Mouse (Mus musculus): ENCODE data around the gene Slc16a10.

Gene Slc16a10

DNA sequence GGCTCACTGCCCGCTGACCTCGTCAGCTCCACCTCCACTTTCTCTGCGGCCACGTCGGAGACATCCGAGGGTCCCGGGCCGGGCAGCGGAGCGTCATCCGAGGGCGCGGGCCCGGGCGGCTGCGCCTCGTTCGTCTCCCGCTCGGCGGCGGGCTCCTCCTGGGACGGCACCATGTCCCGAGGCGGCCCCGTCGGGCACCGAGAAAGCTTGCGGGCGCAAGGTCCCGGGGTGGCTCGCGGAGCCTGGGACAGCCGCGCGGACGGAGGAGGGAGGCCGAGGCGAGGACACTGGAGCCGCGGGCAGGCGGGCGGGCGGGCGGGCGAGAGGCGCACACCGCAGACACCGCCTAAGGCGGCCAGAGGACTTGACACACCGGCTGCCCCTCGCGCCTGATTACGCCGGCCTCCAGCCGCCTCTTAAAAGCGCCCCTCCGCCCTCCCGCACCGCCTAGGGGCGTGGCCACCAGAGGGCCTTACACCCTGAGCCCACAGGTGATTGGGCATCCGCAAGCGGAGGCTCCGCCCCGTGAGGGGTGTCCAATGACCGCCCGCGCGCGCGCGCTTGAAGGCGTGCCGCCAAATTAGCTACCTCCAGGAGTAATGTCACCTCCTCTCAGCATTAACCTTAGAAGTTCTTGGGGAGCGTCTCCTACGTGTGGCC, at the start of gene Slc16a10:
Gene Slc16a10, minus strand, starts transcription at position 395 of the 660 bp plus-strand sequence.
- peak; percentile 66 for DNase-seq (ENCODE audit: extremely low spot score, low read depth, low spot score)

DNA sequence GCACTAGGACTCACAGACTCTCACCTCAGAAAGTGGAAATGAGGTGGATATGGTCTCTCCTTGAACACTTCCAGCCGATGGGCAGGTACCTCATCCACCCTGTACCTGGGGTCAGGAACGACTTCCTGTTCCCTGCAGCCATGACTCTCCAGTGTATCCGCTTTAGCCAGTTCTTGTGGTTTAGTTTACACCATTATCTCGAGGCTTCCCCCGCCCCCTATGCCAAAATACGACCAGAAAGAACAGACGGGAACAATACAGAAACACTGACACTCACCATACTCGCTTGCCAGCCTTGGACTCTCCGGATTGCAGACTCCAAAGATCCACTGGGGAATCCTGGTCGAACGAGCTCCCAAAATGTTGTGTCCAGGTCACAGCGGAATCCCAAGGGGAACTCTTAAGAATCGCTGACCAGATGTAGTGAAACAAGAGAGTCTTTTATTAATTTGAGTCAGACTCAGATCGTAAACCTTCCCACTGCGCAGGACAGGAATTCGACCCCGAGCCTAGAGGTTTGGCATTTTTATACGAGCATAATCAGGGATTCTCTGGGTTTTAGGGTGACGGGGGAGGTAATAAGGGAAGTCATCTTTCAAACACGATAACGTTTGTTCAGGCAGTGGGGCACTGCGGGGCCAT, 49.4 kb upstream of the Slc16a10 start:
- peak; percentile 47 for DNase-seq (ENCODE audit: extremely low spot score, low read depth, low spot score)

DNA sequence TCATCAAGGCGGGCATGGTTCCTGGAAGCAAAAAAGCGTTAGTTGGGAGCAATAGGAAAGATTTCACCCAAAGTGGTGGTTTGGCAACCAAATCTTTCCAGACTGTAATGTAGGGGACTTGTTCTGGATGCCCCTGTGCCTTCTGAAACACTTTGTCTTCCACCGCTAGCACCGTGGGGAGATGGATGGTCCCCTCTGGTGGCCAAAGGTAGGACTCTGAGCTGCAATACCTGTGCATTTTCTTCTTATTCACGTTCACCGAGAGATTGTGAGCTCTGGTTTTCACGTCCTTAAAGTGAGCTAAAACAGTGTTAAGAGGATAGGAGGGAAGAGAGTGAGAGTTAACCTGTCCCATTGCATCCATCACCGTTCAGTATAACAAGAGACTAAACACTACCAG, 48.8 kb upstream of the Slc16a10 start:
- no peak for DNase-seq (ENCODE audit: extremely low spot score, low read depth, low spot score)

DNA sequence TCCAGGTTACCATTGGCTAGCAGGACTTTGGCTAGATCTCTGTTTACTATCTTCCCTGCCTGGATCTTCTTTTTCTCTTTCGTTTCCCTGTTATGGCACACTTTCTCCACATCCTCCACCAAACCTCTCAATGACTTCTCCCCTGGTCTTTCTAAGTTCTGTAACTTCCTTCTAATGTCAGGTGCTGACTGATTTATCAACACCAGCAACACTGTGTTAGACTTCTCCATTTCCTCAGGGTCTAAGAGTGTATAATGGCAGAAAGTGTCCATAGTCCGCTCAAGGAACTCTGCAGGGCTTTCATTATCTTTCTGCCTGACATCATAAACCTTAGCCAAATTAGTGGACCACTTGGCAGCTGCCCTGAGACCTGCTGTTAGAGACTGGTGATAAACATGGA, 47.6 kb upstream of the Slc16a10 start:
- DNase-seq (ENCODE audit: extremely low spot score, low read depth, low spot score): no peak

DNA sequence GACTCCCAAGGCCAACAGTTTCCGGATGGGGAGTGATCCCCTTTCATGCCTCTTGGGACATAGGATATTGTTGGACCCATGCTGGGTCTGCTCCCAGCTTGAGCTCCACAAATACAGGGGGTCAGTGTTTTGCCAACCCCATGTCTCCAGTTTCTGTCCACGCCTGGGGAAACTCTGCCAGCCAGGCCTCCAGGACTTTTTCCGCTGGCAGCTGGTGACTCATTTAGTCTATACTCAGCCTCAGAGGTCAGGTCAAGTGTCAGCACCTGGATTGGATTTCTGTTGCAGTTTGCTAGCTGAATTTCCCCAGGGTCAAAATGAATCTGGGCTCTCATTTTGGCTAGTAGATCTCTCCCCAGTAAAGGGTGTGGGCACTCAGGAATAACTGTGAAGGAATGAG, 46.8 kb upstream of the Slc16a10 start:
- DNase-seq (ENCODE audit: extremely low spot score, low read depth, low spot score): no peak

DNA sequence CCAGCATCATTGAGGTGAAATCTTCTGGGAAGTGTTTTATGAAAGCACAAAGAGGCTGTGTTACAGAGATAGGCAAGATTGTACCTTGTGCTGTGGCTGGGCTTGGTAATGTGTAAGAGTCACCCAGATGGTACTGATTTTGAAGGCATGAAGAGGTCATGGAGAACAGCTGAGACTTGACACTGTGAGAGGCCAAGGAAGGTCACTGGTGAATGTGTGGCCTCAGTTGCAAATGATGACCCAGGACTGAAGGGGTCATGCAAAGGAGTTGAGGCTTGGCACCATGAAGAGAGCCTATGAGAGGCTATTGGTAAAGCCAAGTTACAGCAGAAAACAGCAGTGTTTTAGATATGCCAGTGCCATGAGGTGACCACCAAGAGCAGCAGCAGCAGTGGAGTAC, 43.9 kb upstream of the Slc16a10 start:
- no peak for DNase-seq (ENCODE audit: extremely low spot score, low read depth, low spot score)

DNA sequence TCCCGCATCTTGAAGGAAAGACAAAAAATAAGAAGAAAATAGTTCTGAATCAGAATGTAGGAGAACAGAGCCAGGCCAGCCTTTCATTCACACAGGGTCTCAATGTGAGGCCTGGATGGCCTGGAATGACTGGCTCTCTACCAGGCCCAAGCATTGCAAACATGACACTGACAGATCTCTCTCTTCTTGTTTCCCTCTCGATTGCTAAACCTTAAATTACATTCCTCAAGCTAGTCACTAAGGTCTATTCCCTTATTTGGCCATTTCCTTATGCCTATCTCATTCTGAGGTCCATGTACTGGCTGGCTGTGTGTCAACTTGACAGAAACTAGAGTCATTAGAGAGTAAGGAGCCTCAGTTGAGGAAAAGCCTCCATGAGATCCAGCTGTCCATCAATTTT, 38.0 kb upstream of the Slc16a10 start:
- DNase-seq (ENCODE audit: extremely low spot score, low read depth, low spot score): no peak

DNA sequence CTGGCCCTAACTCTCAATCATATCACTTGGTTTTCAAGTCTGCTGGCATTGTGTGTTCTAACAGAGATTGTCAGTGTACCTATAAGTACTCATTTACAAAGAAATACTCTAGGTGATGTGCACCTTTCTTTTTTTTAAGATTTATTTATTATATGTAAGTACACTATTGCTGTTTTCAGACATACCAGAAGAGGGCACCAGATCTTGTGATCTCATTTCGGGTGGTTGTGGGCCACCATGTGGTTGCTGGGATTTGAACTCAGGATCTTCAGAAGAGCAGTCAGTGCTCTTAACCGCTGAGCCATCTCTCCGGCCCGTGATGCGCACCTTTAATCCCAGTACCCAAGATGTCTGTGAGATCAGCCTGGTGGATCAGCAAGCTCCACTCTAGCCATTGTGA, 37.1 kb upstream of the Slc16a10 start:
- no peak for DNase-seq (ENCODE audit: extremely low spot score, low read depth, low spot score)

DNA sequence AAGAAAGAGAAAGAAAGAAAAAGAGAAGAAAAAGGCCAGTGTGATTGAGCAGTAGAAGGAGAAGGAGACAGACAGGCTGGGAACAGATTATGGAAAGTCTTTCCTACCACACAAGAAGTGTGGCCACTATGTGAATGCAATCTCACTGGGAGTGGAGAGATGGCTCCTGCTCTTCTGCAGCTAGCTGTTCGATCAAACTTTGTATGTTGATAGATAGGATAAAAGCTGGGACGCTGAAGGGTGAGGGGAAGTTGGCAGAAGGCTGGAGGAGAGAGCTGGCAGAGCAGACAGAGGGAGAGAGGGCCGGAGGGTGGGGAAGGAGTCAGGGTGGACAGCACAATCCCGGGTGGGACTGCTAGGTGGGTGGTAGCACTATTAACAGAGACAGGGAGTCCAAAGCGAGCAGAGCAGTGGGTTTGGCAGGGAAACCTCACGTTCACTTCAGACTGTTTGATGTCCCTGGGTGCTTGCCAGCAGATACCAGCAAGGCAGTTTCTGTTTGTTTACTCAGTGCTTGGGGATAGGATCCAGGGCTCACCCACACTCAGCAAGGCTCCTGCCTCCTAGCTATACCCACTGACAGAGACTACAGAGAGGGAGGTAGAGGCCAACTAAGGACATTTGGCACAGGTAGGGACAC, 35.4 kb upstream of the Slc16a10 start:
- no peak for DNase-seq (ENCODE audit: extremely low spot score, low read depth, low spot score)

DNA sequence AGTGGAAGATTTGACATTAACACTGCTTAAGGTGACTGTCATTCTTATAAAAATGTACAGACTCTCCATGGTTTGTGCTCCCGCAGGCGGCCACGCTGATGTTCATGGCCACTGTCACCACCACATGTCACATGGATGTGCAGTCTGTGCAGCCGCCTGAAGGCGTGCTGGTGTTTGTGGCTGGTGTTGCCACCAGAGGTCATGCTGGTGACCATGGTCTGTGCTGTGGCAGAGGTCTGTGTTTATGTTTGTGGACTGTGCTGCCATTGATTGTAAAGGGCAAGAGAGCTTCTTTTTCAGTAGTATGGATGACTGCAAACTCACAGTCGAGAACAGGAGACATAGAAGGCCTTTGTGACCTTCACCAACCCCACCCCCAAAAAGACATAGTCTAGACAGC, 30.1 kb upstream of the Slc16a10 start:
- no peak for DNase-seq (ENCODE audit: extremely low spot score, low read depth, low spot score)

DNA sequence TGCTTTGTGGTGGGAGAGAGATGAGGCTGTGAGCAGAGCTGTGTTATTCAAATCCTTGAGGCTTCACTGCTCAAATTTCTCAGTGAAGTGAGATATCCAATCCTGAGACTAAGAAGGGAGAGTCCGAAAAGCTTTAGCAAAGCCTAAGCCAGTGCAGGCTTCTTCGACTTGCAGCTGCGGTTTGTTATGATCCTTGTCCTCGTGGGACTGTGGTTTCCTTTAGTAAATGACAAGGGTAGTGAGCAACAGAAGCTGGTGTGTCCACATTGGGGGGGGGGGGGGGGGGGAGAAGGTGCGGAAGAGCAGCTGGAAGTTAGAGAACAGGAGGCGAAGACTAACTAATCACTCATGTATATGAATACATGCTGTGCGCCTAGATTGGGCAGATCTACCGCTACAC, 29.2 kb upstream of the Slc16a10 start:
- no peak for DNase-seq (ENCODE audit: extremely low spot score, low read depth, low spot score)

DNA sequence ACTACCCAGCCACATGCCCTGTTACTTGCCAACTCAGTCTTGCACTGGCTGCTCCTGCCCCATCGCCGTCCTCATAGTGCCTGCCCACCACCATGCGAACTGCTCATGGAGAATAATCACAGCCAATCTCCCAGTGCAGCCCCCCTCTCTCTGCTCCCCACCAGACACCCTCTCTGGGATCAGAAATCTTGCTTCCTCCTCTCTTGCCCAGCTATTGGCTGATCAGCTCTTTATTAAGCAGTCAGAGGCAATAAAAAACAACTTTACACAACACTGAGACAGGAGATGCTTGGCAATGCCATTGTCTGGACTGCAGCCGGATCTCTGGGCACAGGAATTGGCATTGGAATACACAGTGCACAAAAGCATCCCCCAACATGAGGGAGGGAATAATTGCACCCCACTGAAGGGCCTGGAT, 28.1 kb upstream of the Slc16a10 start:
- no peak for DNase-seq (ENCODE audit: extremely low spot score, low read depth, low spot score)

DNA sequence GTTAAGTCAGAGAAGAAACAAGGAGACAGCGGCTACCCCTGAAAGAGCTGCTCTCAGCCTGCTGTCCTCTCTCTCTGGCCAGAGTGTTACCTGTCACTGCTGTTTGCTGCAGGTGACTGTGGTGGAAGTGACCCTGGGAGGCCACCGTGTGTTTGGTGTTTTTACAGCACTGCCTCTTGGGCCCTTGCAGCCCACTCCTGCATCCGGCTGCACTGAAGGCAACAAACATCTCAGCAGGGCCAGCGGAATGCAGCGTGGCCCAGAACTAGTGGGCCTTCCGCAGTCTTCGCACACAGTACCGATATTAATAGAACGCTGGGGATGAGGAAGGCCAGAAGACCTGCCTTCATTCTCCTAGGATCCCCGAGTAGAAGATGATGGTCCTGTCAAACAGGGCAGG, 27.5 kb upstream of the Slc16a10 start:
- DNase-seq (ENCODE audit: extremely low spot score, low read depth, low spot score): no peak

DNA sequence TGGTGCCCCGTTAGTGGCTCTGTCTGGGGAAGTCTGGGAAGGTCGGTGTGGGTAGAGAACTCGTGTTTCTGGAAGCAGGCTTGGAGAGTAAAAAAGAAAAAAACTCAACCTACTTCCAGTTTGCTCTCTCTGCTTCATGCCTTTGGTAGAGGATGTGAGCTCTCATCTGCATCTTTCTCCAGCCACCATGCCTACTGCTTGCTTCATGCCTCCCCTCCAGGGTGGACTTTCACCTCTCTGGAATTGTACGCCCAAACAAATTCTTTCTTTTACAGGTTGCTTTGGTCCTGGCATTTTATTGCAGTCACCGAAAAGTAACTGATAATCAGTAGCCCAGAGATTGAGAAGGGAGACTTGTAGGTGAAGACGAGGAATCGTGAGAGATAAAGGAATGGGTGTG, 27.0 kb upstream of the Slc16a10 start:
- no peak for DNase-seq (ENCODE audit: extremely low spot score, low read depth, low spot score)

DNA sequence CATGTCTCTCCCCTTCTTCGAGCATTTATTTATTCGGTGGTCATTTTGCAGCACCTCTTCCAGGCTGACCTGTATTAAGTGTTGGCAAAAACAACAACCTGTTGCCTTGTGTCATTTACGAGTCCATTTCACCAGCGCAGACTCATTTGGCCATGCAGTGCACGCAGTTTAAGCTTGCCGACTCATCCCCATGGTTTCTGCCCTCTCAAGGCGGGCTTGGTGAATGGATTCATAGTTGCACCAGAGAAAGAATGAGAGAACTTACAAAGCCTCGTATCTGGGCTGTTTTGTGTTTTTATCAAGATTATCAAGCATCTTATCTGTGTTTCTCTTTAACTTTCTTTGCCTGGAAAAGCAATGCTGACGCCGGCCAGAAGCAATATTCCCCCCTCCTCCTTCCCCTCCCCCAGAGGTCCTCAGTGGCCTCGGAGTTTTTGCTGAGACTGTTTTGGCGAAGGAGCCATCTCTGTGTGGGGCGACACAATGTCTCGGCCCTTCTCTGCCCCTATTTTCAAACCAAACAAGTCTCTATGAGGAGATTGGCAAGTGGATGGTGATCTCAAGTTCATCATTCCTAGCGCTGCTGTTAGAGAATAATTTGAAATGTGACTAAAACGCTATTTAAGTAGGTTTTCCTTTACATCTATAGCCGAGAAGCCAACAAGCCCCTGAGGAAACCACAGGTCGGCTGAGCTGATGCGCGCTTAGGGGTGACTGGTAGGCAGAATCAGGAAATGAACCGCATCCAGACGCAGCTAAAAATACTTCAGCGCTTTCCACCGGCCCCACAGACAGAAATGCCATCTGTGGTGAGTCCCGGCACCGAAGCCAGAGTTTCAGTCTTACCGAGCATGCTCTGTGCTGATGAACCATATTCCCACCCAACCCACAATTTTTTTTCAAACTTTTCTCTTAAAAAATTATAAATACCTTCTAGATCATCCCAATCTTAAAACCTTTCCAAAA, 22.6 kb upstream of the Slc16a10 start:
- DNase-seq (ENCODE audit: extremely low spot score, low read depth, low spot score): no peak

DNA sequence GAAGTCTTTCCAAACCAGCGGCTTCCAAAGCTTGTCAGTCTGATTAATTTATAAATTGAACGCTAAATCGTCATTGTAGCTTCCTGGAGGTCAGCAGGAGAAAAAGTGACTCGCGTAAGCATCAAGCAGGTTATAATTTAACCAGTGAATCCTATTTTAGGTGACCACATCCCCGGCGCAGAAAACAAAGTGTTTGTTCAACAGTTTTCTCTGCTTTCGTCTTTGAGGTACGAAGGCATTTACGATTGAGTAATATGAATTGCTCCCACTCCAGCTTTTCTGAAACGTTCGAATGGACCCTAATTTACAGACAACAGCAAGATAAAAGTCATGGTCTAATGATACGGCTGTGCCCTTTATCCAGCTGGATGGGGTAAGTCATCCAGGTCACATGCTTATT, 21.9 kb upstream of the Slc16a10 start:
- no peak for DNase-seq (ENCODE audit: extremely low spot score, low read depth, low spot score)

DNA sequence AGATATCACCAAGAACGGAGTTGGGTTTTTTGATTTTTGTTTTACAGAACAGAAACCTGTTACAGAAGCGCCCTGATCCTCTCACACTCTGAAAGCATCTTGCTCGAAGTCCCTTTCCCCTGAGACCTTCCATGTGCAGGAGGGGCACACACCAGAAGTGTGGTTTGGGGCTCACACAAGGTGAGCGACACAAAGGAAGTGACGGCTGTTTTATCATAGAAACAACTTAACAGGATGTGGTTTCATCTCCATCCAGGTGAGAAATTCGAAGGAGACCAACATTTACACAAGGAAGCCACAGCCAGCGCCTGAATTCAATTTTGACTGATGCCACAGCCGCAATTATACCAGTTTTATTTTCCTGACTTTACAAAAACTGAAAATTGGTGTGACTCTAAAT, 21.3 kb upstream of the Slc16a10 start:
- DNase-seq (ENCODE audit: extremely low spot score, low read depth, low spot score): no peak

DNA sequence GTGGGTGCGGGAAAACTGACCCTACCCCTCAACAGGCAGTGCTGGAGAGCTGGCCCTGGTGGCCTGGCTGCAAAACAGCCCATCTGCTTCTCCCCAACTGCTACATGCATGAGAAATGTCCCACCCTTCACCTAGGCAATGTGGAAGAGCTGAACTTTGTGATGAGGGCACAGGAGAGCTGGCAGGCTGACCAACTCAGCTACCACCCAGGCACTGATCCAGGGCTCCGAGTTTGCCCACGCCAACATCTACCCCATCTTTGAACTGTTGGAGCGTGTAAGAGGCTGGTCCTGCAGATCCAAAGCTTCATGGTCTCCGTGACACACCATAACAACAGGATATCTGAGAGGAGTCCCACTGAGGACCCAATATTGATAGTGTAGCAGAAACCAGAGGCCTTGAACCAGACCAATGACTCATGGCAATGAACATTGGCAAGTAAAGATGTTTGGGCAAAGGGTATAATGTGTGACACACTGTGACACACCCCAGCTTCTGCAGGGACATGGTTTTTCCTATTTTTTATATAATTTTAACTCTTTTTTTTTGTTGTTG, 19.7 kb upstream of the Slc16a10 start:
- no peak for DNase-seq (ENCODE audit: extremely low spot score, low read depth, low spot score)

DNA sequence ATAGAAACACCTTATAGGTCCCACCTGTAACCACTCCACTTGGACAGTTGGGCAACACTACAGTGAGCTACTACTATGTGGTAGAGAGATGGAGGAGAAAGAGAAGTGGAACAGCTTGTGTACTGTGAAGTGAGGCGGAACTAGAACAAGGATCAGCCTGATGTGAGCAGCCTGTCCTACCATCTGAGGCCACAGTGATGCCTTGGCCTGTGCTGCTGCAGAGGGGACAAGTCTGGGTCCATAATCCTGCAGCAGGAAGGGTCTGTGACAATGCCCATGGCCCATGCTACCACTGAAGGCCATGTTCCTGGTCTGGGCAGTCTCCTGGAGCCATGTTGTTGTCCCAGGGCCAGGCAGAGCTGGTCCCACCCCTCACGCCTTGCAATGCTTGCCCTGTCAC, 19.2 kb upstream of the Slc16a10 start:
- DNase-seq (ENCODE audit: extremely low spot score, low read depth, low spot score): no peak

DNA sequence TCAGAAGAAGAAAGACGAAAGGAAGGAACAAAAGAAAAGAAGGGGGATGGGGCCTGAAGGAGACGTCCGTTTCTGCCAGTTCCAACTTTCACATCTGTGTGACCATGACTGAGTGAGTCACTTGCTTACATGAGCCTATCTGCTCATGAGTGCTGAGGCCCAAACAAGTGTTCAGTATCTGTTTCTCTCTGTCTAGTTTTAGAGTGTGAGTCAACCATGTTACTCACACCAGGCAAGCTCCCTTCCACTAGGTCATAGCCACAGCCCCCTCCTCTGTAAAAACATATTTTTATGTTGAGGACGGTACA, 10.4 kb upstream of the Slc16a10 start:
- no peak for DNase-seq (ENCODE audit: extremely low spot score, low read depth, low spot score)

DNA sequence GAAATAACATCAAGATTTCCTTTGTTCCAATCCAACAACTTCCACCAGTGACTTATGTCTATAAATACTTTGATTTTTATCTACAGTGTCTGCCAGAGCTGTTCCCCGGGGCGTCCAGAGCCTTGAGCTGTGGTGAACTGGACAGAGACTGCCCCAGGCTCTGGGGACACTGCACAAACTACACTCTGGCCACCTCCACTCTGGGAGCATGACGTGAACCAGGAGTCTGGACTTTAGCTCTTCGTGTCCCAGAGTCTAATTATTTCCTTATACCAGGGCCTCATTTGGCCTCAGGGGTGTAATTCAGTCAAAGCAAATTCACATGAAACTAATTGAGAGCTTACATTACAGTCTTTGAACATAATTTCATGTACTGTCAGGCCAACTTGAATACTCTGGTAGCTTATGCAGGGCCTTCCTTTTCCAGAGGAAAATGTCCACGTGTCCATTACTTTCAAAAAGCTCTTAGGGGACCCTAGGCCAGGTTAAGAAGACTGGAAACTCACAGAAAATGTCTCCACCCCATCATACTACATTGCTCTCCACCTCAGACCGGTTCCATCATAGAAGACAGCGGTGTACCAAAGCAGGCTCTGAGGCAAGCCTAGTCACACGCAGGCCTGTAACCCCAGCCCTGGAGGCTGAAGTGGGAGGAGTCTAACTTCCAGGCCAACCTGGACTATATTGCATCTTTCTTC, 9.9 kb upstream of the Slc16a10 start:
- no peak for DNase-seq (ENCODE audit: extremely low spot score, low read depth, low spot score)
